Mouse (Mus musculus) CD4-positive, CD25-positive, alpha-beta regulatory T cell, adult 4 months (primary cell): ENCODE results near the gene Gramd4. TPM values are rescaled to one million over a fixed set of nuclear protein-coding genes. Genes with fewer than 3 reads are reported as not detected.
"Not testable (repeated sequence)": the region's sequence is repeated elsewhere in the genome, so short reads cannot be mapped to it uniquely, and the experiment has no call there.

Source experiments
- ATAC-seq: one replicate; pipeline ENCODE4 v1.8.0; 2017
- polyA plus RNA-seq, 2 experiments: library from polyadenylated mRNA; unstranded; fragments of 100-300 nt; shearing (Covaris generic); gene quantifications; one replicate each; pipeline ENCODE4 v1.2.1; 2017

Gene Gramd4
- polyA plus RNA-seq, 2 experiments from 2014 or later = 25.3 to 25.7 TPM

DNA sequence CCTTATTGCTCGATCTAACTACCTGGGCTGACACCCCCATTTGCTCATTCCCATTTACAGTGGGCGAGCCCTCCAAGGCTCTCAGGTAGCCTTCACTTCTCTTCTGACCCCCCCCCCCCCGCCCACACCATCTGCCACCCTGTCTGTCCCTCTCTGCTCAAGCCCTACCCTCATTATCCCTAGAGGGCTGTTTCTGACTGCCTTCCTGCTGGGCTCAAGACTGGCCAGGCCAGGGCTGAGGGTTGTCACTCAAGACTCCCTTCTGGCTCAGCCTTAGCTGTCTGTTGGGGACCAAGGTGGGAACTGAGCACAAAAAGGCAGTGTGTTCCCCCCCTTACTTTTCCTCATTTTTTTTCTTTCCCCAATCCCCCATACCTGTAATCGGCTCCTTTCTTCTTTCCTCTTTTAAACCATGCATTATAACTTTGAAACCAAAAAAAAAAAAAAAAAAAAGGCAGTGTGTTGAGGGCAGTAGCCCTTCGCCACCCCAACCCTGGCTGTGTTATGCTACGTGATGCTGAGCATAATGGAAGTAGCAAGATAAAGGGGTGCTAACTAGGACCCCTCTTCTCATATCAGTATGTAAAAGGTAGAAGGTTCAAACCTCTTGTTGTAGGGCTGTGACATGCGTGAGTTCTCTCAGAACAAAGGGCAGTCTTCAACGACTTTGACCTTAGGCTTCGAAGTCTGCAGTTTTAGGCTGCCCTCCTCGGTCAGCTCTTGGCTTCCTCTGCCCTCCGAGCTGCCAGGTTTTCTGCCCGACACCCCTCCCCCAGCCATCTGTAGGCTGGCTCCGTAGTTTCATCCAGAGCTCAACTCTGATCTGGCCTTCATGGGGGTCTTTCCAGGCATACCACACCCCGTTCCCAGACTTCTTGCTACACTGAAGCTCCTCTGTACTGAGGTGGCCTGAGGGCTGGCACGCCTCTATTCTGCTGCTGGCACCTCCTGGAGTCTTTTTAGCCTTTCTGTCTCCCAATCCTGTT lies 59.9 kb downstream of the Gramd4 start:
- no peak for ATAC-seq

DNA sequence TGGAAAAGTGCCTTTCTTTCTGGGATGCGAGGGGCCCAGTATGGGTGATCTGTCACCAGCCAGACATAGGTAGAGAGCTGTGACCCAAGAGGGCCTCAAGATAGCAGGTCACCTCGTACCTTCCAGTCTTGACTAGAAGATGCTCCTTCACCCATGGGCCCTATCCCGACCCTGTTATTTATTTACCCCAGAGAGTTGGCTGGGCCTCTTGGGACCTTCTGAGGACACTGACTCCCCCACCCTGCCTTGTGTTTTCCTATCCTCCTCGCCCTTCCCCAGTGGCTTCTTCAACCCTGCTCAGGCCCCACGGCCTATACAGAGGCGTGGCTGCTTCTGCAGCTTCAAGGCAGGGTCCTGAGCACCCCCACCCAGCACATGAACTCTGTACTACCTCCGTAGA lies 61.7 kb downstream of the Gramd4 start:
- no peak for ATAC-seq

DNA sequence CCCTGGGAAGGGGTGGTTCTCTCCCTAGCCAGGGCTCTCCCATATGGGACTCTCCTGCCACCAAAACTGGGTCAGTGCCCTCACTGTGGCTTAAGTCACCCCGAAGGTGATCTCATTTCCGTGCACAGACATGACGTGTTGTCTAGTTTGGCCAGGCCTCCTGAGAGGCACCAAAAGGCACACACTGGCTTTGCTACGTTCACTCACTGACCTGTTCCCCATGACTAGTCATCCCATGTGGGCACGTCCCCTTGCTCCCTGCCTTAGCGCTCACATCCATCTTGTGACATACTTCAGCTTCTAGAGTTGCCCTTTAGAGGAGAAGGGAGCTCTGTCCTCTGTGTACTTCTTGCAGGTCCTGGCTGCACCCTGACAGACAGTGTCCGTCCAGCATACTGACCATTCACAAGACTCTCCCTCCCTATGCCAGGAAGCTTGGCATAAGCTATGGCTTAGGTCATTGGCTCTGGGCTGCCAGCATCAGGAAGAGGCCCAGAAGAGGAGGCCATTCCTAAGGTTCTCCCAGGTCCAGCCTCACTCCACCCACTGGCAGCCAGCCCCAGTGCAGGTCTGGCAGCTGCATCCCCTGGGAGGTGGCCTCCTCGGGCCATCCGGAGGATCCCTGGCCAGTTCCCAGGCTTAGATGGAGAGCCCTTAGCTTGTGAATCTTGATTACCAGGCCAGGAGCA lies 64.9 kb downstream of the Gramd4 start:
- ATAC-seq = no peak

DNA sequence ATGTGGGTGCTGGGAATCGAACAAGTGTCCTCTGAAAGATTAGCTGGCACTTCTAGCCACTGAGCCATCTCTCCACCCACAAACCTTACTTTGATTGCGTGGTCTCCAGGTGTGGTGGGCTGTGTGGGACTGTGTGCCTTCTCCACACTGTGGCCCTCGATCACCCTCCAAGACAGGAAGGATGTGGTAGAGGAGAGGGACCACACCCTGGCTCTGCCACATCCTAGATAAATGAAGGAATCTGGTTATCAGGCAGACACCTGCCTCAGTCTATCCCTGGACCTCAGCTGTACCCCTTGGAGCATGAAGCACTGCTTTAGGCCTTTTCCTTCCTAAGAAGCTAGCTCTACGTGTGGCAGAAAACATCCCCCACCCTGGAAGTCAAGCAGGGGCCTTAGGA lies 65.9 kb downstream of the Gramd4 start:
- no peak for ATAC-seq

DNA sequence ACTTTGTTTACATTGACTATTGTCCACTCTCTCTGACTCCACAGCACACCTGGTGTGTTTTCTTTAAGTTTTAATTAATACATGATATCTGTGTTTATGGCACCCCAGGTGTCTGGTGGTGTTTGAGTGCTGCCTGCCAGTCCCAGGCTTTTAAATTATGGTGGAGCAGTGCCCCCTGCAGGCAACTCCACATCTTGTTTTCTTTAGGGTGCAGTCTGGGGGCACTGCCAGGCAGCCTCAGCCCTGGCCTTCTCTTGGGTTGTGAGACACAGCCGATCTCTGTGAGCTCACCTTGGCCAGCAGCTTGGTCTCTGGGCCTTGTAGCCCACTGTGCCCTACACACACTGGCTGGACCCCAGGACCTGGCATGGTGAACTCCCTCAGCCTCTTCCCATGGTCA lies 66.9 kb downstream of the Gramd4 start:
- ATAC-seq = peak; percentile 82

DNA sequence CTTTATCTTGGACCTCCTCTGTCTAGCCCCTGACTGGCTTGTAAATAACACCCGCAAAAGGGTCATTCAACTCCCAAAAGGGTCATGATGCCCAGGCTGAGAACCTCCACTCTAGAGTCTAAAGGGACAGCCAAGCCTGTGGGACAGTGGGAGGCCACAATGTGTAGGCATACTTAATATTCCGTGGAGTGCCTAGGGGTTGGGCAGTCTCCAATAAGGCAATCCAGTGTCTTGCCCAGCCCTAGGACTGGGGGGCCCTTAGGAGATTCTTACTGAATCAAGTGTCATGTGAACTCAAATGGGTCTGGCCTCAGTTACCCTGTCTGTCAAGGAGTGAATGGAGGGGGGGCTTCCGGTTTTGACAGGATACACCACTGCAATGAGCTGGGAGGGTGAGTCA lies 71.5 kb downstream of the Gramd4 start:
- no peak for ATAC-seq

DNA sequence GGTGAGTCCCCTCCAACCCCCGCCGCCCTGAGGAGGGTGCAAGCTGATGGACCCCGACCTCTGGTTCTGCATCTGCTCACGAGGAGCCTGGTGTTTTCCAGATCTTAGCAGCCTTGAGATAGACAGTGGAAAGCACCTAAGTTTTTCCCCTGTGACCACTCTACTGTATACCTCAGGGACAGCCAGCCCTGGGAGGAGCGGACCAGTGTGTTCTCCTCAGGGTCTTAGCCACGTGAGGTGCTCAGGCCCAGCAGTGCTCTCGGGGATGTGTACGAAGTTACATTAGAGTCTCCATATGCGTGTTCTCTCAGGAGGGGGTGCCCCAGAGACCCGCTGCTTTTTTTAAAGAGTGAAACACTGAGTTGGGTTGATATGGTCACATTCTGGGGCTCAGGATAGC lies 73.2 kb downstream of the Gramd4 start:
- ATAC-seq = no peak

DNA sequence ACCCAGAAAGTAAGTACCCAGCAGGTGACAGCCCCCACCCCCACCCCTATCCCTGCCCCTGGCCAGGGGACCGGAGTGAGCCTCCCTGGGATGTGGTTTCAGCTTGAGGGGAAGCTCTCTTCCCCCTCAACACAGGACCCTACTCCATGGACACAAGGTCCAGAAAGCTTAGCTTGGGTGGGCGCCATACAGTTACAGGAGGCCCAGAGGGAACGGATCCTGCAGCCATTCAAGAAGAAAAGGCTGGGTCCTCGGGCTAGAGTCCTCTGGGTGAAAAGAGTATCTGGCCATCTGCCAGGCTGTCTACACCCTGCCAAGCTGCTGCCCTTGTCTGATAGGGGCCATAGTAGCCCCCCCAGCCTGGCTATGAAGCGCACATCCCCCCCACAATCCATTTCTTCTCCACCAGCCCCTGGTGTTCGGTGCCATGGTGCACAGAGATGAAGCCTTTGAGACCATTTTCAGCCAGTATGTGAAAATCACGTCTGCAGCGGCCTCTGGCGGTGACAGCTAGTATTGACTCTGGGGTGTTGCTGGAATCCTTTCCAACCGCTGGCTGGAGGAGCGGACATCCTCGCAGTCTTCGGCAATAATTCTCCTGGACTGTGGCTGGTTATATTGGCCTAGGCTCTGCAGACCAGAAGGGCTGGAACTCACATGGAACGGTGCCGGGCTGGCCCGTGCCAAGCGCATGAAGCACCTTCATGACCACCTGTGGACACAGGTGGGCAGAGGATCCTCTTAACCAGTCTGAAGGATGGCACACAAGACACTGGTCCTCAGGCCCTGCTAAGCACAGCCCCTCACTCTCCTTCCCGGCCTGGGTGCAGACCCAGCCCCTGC lies 77.7 kb downstream of the Gramd4 start:
- peak; percentile 65 for ATAC-seq

DNA sequence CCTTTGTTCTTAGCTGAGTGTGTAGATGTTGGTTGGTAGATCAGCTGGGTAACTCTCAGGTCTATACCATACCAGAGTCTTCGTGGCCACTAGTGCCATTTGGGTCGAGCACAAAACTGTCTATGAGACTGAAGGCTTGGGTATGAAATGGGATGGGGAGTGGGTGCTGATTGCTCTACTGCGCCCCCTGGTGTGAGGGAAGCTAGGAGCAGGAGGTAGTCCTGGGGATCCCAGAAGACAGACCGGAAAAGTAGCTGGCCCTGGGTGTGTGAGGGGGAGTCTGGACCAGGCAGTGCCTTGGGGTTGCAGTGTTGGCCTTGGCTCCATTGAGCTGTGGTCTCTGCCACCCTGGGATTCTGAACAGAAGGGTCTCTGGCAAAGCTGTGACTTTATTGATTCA lies 80.1 kb downstream of the Gramd4 start:
- peak; percentile 35 for ATAC-seq

DNA sequence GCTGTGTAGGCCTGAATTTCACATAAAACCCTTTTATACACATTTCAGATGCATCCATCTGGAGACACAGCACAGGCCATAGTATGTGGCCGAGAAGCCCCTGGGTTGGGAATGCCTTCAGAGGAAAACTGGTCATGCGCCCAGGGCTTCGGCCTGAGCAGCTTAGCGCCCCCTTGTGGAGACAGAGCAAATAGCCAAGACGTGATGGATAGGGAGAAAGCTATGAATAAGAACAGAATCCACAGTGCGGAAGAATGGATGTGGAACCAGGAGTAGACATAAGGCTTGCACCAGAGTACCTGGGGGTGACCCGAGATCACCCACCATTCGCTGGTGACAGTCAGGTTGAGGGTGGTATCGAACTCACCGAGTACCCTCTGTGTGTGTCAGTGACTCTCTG lies 82.8 kb downstream of the Gramd4 start:
- ATAC-seq = peak; percentile 38

DNA sequence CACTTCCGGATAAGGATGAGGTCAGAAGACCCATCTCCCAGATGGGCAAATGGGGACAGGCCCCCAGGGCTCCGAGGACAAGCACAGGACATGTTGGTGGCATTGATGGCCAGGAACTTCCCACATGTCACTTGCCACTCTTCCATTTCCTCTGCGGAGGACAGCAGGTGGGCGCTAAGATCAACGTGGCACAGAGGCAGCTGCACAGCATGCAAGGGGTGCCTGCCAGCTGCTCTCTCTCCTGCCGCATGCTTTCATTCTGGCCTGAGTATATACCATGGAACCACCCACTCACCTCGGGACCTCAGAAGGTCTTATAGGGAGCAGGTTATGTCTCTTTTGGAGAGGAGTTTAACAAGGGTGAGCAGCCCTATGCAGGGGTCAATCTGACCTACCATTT lies 87.1 kb downstream of the Gramd4 start:
- no peak for ATAC-seq

DNA sequence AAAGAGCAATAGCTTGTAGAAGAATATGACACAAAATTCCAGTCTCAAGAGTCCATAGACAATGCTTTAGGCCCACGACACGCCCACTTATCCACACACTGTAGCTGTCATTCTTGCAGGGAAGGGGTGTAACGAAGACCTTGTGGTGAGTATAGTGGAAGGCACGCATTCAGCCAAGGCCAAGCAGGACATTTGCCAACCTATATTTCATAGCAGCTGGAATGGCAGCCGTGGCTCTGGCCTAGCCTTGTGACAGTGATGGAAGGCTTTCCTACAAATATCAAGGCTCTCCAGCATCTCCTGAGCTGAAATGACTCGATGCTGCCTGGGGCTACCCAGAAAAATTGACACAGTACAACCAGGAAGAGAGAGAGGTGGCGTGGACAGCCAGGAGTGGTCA lies 87.6 kb downstream of the Gramd4 start:
- no peak for ATAC-seq

DNA sequence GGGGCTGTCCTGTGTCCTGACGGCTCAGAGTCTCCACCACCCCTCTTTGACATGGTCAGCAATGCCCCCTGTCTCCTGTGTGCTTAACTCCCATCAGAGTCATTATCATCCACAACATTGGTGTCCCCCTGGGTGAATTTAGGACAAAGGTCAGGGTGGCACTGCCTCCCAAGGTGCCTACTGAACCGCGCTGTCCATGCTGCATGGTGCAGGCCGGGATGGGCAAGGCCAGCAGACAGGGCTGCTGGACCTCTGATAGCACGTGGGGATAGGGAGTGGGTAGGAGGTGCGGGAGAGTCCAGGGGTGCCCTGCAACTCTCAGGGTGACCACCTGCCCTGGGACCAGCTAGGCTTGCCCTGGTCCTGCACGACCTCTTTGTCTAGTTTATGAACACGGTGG lies 89.4 kb downstream of the Gramd4 start:
- ATAC-seq = no peak

DNA sequence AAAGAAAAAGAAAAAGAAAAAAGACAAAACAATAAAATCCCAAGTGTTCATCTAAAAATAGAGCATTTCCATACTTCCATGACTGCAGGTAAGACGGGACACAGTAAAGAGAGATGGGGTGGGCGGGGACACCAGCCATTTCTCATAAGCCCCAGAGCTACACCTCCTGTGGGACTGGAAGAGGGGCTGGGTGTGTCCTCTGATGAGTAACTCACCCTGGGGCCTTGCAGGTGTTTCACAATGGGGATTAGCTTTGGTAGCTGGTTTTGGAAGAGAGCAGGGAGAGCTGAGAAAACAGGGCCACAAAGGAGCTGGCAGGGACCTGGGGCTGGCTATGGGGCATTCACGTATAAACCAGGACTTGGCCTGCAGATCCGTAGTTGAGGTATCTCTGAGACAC lies 93.1 kb downstream of the Gramd4 start:
- no peak for ATAC-seq

DNA sequence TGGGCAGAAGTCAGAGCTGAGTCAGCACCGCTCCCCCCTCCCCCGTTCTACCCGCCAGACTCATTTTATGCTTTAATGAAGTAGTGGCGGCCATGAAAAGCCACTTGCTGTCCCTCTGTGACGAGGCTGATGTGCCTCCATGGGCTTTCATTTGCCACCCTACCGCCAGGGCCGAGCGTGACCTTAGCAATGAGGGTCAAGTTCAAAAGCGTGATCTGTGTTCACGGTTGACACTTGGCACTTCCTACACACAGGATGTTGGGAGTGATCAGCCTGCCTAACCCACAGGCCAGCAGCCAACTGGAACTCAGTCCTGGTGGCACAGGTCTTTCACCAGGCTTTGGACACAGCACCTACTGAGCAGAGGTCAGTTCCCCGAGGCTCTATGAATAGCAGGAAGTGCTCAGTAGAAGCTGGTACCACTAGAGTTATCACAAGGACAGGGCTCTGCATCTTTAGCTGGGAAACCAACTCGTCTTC lies 96.0 kb downstream of the Gramd4 start:
- no peak for ATAC-seq

DNA sequence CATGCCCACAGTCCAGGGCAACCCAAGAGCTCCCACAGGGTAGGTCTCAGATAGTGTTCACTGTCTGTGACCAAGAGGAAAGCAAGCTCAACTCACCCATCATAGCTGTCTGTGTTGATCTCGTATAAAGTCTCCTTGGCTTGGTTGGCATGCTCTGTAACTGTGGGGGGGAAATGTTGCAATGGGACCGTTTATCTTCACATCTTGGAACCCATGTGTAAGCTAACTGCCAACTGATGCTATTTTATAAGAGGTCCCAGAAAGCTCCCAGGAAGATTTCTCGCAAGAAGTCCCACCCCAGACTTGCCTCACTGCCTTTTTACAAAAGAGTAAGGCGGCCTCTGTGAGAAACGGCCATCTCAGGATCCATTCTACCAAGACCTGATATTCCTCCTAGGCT lies 99.0 kb downstream of the Gramd4 start:
- ATAC-seq = no peak

DNA sequence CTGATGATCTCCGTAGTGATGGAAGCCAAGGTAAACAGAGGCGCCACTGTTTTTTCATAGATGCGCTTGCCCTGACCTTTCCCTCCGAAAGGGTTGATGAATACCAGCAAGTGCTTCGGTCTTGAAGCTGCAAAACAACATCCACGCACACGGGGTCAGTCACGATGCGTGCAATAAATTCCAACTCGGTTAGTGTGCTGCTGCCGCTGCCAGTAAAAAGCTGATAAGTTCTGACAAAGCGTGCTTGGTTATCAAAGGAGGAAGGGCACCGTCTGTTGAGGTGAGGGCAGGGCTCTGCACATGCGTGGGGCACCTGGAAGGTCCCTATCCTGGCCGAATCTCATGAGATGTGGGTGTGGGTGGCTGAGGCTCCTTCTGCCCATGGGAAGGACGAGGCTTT lies 101.6 kb downstream of the Gramd4 start:
- no peak for ATAC-seq

DNA sequence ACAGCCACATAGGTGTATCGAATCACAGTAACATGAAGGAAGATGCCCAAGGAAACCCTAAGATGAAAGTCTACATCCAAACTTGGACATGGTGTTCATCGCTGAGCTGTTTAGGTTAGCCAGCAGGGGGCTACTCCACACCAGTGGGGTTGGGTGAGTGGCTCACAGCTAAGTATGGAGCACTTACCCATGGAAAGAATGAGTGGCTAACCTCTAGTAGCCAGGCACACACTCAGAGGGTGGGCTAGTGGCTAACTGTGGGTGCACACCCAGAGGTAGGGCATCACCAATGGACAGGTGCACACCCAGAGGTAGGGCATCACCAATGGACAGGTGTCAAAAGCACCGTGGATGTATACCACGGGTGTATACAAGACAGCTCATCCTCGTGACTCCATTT lies 102.2 kb downstream of the Gramd4 start:
- ATAC-seq = peak; percentile 20

DNA sequence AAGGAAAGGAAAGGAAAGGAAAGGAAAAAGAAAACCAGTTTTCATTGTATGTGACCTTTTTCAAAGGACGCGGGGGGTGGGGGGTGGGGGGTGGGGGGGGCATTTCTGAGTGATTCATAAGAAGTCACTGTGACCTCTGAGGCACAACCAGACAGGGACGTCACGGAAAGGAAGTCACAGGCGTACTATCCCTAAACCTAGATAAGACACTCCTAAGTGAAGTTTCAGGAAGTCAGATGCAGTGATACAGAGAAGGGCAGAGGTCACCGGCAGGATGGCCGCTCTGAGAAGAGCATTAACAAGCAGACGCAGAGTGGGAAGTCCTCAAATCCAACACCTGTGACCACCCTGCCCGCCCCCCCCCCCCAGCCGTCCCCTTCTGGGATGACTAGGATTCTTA lies 103.4 kb downstream of the Gramd4 start:
- peak; percentile 56 for ATAC-seq

DNA sequence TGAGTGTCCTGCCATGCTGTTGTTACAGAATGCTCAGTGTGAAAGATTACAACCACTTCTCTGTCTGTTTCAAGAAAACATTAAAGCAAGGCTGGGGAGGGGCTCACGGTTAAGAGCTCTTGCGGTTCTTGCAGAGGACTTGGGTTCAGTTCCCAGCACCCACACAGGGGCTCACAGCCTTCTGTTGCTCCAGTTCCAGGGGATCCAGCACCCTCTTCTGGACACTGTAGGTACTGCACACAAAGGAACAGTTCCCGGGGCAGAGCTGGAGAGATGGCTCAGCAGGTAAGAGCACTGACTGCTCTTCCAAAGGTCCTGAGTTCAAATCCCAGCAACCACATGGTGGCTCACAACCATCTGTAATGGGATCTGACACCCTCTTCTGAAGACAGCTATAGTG lies 104.3 kb downstream of the Gramd4 start:
- ATAC-seq = not testable (repeated sequence)

DNA sequence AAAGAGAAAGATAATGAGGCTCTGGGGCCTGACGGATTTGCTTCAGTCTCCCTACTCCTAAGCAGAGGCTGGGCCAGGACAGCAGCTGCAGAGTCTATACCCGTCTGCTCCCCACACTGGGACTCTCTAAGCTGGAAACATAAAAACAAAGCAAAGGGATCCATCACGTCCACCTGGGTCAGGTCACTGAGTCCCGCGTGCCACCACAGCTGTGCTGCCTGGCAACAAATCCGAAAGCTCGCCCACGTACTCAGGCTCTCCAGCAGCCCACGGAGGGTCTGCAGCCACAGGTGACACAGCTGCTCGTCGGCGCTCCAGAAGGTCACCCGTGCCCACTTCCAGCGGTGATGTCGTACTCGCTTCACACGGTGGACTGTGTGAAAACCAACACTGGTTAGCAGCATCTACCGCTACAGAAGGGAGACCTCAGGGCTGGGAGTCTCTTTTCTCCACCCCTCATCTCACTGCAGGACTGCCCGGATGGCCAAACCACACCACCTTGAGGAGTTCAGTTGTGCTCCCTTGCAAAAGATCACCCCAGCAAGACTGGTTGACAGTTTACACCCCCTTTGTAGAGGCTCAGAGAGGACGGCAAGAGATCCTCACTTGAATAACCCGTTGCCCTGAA lies 107.3 kb downstream of the Gramd4 start:
- ATAC-seq = no peak

DNA sequence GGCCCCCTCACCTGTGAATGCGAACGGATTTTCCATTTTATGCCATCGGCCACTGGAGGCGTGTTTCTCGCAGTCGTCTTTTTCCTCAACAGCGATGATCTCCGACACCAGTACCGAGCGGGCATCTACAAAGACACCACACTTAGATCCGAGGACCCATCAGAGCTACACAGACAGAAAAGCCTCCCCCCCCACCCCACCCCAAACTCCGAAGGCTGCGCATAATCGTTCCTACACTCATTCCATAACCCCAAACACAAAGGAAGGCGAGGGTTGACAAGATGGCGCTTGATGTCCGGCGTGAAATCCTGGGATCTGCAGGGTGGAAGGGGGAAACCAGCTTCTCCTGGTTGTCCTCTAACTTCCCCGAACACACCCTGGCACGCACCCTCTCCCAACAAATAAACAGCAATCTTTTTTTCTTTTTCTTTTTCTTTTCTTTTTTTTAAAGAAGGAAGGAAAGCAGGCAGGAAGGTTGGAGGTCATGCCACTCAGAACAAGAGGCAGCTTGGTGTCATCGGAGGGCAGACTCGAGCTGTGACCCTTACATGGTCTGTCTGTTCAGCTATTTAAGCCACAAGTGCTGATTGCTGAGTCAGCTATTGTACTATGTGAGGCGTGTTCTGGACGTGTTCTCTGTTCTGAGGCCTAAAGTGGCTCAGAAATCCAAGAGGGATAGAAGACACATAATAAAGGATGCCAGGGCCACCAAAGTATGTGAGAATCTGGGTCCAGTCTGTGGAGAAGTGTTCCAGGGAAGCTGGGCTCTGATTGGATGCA lies 108.5 kb downstream of the Gramd4 start:
- ATAC-seq = no peak
